Mouse (Mus musculus) stomach, postnatal 0 days (tissue): Measurements from ENCODE around the gene Eps15.

Source experiments
- CTCF ChIP-seq: IDR thresholded peaks from 2 replicates; pipeline ENCODE4 v1.5.1; 2016; ENCODE audit warnings: antibody characterized with exemption, low read depth, mild to moderate bottlenecking, moderate library complexity
- EP300 ChIP-seq: optimal IDR thresholded peaks from 2 replicates; pipeline ENCODE3; 2016; ENCODE audit warnings: antibody characterized with exemption

DNA sequence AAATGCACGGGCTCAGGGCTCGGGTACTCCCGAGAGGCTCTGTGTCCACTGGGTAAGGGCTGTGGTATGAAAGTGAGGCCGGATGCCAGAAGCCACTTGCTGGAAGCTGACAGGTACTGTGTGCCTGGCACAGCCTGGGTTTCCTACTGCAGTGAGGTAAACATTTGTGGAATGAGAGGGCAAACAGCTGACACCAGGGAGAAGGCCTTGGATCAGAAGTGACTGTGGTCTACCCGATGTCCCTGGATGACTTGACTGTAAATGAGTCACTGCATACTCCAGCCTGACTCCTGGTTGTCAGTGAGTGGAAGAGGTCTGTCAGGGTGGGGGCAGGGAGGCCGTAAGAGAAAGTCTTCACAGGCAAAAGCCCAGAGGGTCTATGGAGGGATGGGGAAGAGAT, 153.6 kb downstream of the Eps15 start:
- TF ChIP-seq CTCF (no peak), EP300 (no peak)
